Mouse (Mus musculus) v-Abl transformed pro-B cells (cell line): Measurements from ENCODE around the gene Dydc2.

Experiments
- in situ Hi-C, 2 experiments: fragments of 400-800 bp; cut with MboI; formaldehyde crosslinking; loops; one replicate each; pipeline ENCODE4 v1.15.1; 2025; ENCODE audit not compliant: unreplicated experiment in 2 of 2

Dydc2 gene

GRCm38 (mm10) chr14:41005716-41006115 lies 63.3 kb downstream of the Dydc2 start:
- in situ Hi-C loops: loop anchor here in 1 of 2 experiments (25.0 kb wide), 1 partner anchor 1618 kb away; no protein-coding TSS in a partner anchor

- in situ Hi-C loops: loop anchor here in 1 of 2 experiments (25.0 kb wide), 1 partner anchor 1617 kb away; no protein-coding TSS in a partner anchor
Observed at GRCm38 (mm10) chr14:41004201-41005141, 64.5 kb downstream of the Dydc2 start.

DNA sequence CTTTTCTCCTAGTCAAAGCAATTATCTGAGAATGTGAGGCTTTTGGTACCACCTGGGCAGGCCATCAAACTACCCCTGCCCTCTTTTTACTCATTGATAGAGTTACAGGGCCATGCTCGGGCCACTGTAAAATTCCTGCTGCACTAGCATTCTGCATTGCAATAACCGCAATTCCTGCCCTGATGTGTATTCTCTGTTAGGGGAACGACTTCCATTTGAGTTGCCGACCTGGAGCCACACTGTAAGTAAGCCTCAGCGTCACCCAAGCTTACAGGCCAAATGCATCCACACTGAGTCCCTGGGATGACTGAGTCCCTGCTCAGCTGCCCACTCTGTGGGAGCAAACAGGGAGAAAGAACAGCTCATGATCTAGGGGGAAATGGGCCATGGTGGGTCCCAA lies 67.4 kb downstream of the Dydc2 start:
- in situ Hi-C loops: loop anchor here in 1 of 2 experiments (25.0 kb wide), 1 partner anchor 1614 kb away; no protein-coding TSS in a partner anchor

DNA sequence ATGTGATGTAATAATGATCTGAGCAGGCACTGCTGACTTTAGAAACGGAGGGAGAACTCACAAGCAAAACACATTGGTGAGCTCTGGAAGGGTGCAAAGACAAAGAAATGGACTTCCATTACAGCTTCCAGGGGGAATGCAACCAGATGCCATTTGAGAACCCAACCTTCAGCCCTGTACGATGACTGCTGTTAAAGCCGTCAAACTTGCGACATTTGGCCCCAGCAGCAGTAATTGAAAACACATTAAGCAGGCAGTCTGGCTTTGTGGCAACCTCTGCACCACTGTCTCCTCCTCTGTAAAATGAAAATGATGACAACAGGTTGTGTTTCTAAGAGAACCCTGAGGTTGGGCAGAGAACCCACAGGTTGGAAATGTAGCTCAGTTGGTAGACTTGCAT lies 68.2 kb downstream of the Dydc2 start:
- in situ Hi-C loops: loop anchor here in 1 of 2 experiments (25.0 kb wide), 1 partner anchor 1614 kb away; no protein-coding TSS in a partner anchor

- in situ Hi-C loops: loop anchor here in 1 of 2 experiments (25.0 kb wide), 1 partner anchor 1613 kb away; no protein-coding TSS in a partner anchor
Observed at GRCm38 (mm10) chr14:40999904-41000645, 68.9 kb downstream of the Dydc2 start.
